Mouse (Mus musculus): ENCODE measurements around the gene Srp68. TPM values are rescaled to one million over a fixed set of nuclear protein-coding genes. Genes with fewer than 3 reads are reported as not detected.

Gene Srp68
- 10 to 100 TPM; 63.3 to 67.3 TPM for total RNA-seq (2023)

DNA sequence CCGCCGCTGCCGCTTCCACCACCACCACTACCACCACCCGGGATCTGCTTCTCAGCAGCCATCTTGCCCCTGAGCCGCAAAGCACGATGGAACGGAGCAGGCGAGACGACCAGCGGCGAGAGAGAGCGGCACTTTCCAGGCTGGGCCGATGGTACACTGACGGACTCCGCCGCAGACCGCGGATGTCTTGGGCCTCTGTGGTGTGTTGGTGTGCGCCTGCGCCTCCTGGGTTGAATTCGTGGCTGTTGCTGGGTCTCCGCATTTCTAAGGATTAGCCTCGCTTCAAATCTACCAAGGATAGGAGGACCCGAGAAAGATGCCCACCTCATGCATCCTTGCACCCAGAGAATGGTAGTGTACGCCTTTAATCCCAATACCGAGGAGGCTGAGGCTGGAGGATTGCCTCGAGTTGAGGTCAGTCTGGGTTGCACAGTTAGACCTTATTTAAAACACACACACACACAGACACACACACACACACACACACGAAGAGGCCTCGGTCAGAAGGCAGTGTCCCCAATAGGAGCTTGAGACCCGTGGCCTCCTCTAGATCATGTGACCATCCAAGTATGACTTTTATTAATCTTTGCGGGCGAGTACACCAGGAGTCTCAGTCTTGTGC is at the start of gene Srp68:
TSS of gene Srp68 (minus strand) at position 173 of the 622 bp plus-strand sequence.

DNA sequence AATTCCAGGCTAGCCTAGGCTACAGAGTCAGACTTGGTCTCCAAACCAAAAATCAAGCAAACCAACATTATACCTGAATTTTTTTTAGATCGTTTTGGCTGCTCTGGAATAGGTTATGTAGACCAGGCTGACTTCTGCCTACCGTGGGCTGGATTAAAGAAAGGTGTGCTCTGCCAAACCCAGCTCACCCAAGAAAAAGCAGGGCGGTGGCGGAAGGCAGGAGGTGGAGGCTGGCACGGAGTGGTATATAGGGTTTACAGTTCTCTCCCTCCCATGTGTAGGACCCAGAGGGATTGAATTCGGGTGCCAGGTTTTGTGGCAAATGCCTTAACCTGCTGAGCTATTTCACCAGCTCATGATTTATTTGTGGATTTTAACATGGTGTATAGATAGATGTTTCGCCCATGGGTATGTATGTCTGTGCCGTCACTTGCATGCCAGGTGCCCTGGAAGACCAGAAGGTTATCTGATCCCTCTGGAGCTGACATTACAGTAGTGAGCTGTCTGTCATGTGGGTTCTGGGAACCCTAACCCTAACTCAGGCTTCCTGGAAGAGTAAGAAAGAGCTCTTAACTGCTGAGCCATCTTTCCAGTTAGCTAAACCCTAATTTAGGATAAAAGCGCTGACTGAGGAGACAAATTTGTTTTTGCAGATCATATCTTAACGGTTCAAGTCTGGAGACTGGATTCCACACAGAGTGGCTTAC is 33.2 kb upstream of the Srp68 start, which contains the start of gene Exoc7:
TSS of gene Exoc7 (minus strand) at position 215 of the 707 bp plus-strand sequence.

DNA sequence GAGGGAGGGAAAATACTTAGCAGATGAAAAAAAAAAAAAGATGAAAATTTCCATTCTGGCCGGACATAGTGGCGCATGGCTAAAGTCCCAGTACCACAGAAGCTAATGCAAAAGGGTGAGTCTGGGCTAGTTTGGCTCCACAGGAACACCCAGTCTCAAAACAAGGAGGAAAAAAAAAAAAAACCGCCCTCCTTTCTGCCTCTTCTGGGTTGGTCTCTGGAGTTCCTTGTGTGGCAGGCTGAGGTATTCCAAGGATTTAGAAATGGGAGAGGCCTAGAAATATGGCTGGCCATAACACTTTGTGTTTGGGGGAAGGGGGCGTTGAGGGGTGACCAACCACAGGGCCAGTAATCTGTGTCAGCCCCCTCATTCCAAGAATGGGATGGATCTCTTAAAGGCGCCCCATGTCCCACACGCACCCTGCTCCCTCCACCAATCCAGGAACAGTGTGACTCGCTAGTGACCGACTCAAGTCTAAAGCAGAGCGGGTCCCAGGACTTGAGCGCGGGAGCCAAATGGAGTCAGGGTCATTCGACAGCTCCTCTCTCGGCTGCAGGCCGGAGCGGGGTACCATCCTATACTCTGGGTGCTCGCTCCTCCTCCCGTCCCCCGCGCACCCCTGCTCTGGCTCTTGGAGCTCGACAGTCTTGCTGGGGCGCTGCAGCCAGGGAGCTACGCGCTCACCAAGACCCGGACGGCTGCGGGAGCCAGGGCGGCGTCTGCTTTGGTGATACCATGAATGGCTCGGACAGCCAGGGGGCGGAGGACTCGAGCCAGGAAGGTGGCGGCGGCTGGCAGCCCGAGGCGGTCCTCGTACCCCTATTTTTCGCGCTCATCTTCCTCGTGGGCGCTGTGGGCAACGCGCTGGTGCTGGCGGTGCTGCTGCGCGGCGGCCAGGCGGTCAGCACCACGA is 7.0 kb upstream of the Srp68 start, which contains the start of gene Galr2:
TSS of gene Galr2 (plus strand) at position 189 of the 913 bp plus-strand sequence.

DNA sequence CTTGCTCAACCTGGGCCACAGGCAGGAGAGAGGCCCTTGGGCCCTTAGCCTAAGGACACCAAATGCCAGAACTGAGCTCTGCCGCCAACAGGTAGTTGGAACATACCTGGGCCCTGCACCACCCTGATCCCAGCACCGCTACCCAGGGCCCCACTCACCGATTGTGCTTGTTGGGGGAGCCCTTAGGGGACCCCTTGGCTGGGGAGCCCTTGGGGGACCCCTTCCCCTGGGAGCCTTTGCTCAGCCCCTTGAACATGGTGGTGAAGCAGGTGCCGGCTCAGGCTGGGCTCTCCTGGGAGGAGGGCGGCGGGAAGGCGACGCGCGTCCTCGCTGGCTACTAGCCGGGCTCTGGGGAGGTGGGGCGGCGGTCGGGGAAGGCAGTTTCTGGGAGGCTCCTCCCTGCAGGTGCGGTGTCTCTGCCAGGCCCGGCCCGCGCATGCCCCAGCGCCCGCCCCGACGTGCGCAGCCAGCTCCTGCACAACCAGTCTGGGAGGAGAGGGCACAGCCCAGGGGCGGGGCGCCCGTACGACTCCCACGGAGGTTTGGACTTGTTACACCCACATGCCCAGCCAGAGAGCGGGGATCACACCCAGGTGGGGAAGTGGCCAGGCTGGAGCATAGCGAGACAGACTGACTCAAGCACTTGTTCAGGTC is 36.1 kb downstream of the Srp68 start, which contains the start of gene Evpl:
TSS of gene Evpl (minus strand) at position 336 of the 654 bp plus-strand sequence.

DNA sequence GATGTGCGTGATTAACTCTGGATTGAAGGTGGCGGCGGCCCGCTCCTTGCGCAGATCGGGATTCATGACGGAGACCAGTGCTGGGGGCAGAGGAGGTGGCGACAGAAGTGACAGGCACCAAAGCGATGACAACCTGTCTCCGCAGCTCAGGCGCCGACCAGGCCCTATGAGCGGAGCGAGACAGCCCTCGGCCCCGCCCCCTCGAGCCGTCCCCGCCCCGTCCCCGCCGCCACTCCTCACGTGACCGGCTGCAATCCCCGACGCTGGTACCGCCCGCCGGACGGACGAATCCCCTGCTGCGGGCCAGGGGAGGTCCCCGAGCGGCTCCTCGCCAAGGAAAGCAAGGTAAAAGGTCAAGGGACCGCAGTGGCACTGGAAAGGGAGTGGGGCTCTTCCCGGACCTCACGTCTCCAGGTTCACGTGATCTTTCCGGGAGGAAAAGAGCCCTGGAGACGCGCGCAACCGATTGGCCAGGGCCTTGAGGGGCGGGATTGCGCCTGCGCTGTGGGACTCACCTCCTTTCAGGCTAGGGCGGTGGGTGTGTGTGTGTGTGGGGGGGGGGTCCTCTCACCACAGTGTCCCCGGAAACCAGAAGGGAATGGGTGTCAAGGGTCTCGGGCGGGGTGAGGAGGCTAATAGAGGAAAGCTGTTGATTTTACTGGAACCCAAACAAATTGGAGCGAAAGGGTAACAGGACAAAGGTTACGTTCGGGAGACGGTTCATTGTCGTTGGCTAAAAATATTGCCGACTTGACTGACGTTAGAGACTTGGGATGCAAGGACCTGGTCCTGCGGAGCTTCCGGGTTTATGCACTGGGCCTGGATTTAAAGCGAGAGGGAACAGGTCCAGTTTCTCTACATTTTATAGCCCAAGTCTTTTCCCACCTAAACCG is 75.1 kb downstream of the Srp68 start, which contains the start of the genes Ten1 and Acox1:
TSS of gene Ten1 (plus strand) at position 217 of the 893 bp plus-strand sequence.
TSS of gene Acox1 (minus strand) at position 407 of the 893 bp plus-strand sequence.

Other genes with a start within 250 kb of the Srp68 start
- gene H3f3b, start 246.3 kb downstream of the Srp68 start, total RNA-seq (2023): 1,000 to 10,000 TPM; 1,503 to 1,566 TPM
- 10 to 100 TPM; 49.6 to 53.8 TPM for gene Unk, start 243.9 kb downstream of the Srp68 start, total RNA-seq (2023)
- gene Unc13d, start 196.3 kb downstream of the Srp68 start, total RNA-seq (2023): 10 to 100 TPM; 87.7 TPM
- gene Wbp2, start 187.2 kb downstream of the Srp68 start, total RNA-seq (2023): 100 to 1,000 TPM; 145 to 163 TPM
- gene Trim47, start 147.0 kb downstream of the Srp68 start, total RNA-seq (2023): 1 to 10 TPM; 1.9 to 3.2 TPM
- gene Trim65, start 143.1 kb downstream of the Srp68 start, total RNA-seq (2023): 10 to 100 TPM; 37.9 to 43.8 TPM
- 10 to 100 TPM; 47.3 to 65.1 TPM for gene Mrpl38, start 135.3 kb downstream of the Srp68 start, total RNA-seq (2023)
- 10 to 100 TPM; 27.4 to 31.2 TPM for gene Fbf1, start 106.1 kb downstream of the Srp68 start, total RNA-seq (2023)
- 10 to 100 TPM; 39.4 to 48.5 TPM for gene Ten1, start 75.4 kb downstream of the Srp68 start, total RNA-seq (2023)
- 10 to 100 TPM; 24.5 to 35.6 TPM for gene Acox1, start 75.2 kb downstream of the Srp68 start, total RNA-seq (2023)
- gene Evpl, start 36.1 kb downstream of the Srp68 start, total RNA-seq (2023): under 1 TPM; 0.20 to 0.36 TPM
- gene Galr2, start 6.7 kb upstream of the Srp68 start, total RNA-seq (2023): not detected
- 10 to 100 TPM; 56.2 to 64.5 TPM for gene Exoc7, start 33.0 kb upstream of the Srp68 start, total RNA-seq (2023)
- gene Foxj1, start 61.2 kb upstream of the Srp68 start, total RNA-seq (2023): under 1 TPM; 0.87 to 0.92 TPM
- 10 to 100 TPM; 15.5 to 20.6 TPM for gene Rnf157, start 138.8 kb upstream of the Srp68 start, total RNA-seq (2023)
- 100 to 1,000 TPM; 111 to 116 TPM for gene Ubald2, start 159.9 kb upstream of the Srp68 start, total RNA-seq (2023)
- under 1 TPM; 0.26 to 0.59 TPM for gene Qrich2, start 192.0 kb upstream of the Srp68 start, total RNA-seq (2023)
- gene Prpsap1, start 220.0 kb upstream of the Srp68 start, total RNA-seq (2023): 10 to 100 TPM; 92.8 to 99.3 TPM